Mouse (Mus musculus): ENCODE data around the gene Olfm1. TPM values are rescaled to one million over a fixed set of nuclear protein-coding genes. Genes with fewer than 3 reads are reported as not detected.

Gene Olfm1
- total RNA-seq, 2 experiments from 2014 or later, result 3.6 to 4.4 TPM

DNA sequence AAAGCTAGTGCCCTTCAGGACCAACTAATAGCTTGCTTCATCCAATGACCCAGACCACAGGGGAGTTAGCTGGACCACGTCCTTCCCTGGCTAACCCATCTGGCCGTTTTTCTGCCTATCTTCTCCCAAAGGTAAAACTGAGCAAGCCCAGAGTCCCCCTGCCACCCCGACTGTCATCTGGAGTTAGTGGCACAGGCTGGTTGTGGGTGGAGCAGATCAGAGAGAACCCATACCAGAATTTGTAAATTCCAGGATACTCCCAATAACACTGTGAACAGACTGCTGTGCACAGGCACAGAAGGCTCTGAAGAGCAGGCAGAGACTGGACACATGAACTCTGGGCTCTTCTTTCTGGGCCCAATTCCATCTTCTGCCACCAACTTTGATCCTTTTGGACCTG is 82.6 kb downstream of the Olfm1 start:
- no peak for ATAC-seq (replicated peaks; ENCODE audit: low FRiP score, low TSS enrichment, poor library complexity, severe bottlenecking)

DNA sequence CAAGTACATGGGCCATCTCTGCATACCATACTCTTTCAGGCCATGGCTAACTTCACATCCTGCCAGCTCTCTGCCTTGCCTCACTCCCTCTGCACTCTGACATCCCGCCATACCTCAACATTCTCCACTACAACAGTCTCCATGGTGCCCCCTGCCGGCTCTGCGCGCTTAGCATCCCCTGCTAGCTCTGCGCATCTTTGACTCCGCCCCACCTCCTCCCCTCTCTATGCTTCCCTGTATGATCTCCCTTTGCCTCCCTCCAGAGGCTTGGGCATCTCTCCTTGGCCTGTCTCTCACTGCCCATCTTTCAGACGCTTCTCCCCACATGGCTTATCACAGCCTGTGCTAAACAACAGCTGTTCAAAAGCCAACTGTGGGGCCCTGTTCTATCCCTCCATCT is 85.4 kb downstream of the Olfm1 start:
- peak; percentile 75 for ATAC-seq (replicated peaks; ENCODE audit: low FRiP score, low TSS enrichment, poor library complexity, severe bottlenecking)

DNA sequence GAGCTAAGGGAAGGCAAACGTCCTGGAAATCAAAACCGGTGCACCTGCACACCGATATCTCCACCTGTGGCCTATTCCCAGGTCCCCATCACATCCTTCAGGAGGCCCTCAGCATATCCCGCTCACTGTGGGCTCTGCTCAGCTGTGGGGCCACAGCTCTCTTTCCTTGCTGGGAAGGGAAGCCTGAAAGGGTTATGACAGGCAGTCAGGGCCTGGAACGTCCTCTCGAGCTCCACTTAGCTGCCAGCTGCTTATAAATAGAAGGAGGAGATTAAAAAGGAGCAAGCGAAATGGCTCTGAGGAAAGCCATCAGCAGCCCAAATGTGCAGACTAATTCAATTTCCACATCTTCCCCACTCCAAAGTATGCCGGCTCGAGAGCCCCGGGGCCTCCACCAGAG is 86.1 kb downstream of the Olfm1 start:
- no peak for ATAC-seq (replicated peaks; ENCODE audit: low FRiP score, low TSS enrichment, poor library complexity, severe bottlenecking)

Other genes with a start within 250 kb of the Olfm1 start
- 27.3 TPM in 1 of 2 replicates, not detected in the other for gene Fcnb, start 108.1 kb upstream of the Olfm1 start, total RNA-seq (2014; fragmentation: Nextera tagmentation)
- gene Fcnb, start 108.1 kb upstream of the Olfm1 start, total RNA-seq (2017), result 1.1 and 1.3 TPM in 2 replicates